Mouse (Mus musculus) right cerebral cortex, postnatal 4 days (tissue): ENCODE results near the gene Slc7a5.

Experiments
- DNase-seq: peaks from one replicate; pipeline ENCODE4 v3.0.0-alpha.2; 2022

Gene Slc7a5

GRCm38 (mm10) chr8:121935341-121936294, 28.1 kb upstream of the Slc7a5 start:
- DNase-seq, result peak; percentile 79

GRCm38 (mm10) chr8:121934923-121935322, 27.4 kb upstream of the Slc7a5 start:
- DNase-seq, result no peak

GRCm38 (mm10) chr8:121934506-121934905, 27.0 kb upstream of the Slc7a5 start:
- DNase-seq, result no peak

GRCm38 (mm10) chr8:121932668-121933520, 25.4 kb upstream of the Slc7a5 start:
- no peak for DNase-seq

GRCm38 (mm10) chr8:121932026-121932667, 24.7 kb upstream of the Slc7a5 start:
- no peak for DNase-seq

- DNase-seq, result no peak
These were observed 24.1 kb upstream of the Slc7a5 start for GRCm38 (mm10) chr8:121931571-121931970.

- DNase-seq, result no peak
These were observed 22.6 kb upstream of the Slc7a5 start for GRCm38 (mm10) chr8:121930047-121930446.

GRCm38 (mm10) chr8:121927316-121927715, 19.8 kb upstream of the Slc7a5 start:
- DNase-seq, result peak; percentile 38

- DNase-seq, result no peak
These were observed 18.8 kb upstream of the Slc7a5 start for GRCm38 (mm10) chr8:121926266-121926665.

- DNase-seq, result peak; percentile 86
These were observed 18.1 kb upstream of the Slc7a5 start for GRCm38 (mm10) chr8:121925624-121926023.

- DNase-seq, result no peak
These were observed 17.2 kb upstream of the Slc7a5 start for GRCm38 (mm10) chr8:121924681-121925080.

GRCm38 (mm10) chr8:121922101-121922500, 14.6 kb upstream of the Slc7a5 start:
- DNase-seq, result no peak

- DNase-seq, result no peak
These were observed 14.1 kb upstream of the Slc7a5 start for GRCm38 (mm10) chr8:121921582-121921981.

GRCm38 (mm10) chr8:121919731-121920130, 12.2 kb upstream of the Slc7a5 start:
- DNase-seq, result no peak

GRCm38 (mm10) chr8:121919158-121919557, 11.7 kb upstream of the Slc7a5 start:
- no peak for DNase-seq

- no peak for DNase-seq
These were observed 5.9 kb upstream of the Slc7a5 start for GRCm38 (mm10) chr8:121913378-121913777.

- no peak for DNase-seq
These were observed 5.3 kb upstream of the Slc7a5 start for GRCm38 (mm10) chr8:121912831-121913230.

- DNase-seq, result no peak
These were observed 4.5 kb upstream of the Slc7a5 start for GRCm38 (mm10) chr8:121911987-121912386.

GRCm38 (mm10) chr8:121911400-121911799, 3.9 kb upstream of the Slc7a5 start:
- DNase-seq, result no peak

- DNase-seq, result peak; percentile 87
These were observed 2.2 kb upstream of the Slc7a5 start for GRCm38 (mm10) chr8:121909663-121910062.

- DNase-seq, result no peak
These were observed 1.7 kb upstream of the Slc7a5 start for GRCm38 (mm10) chr8:121909148-121909541.

GRCm38 (mm10) chr8:121908378-121909147, 1.1 kb upstream of the Slc7a5 start:
- no peak for DNase-seq
